Mouse (Mus musculus) ovary, postnatal 36 days (tissue): ENCODE measurements around the gene Txnrd2.

Experiments
- DNase-seq: peaks from one replicate; pipeline ENCODE4 v3.0.0; 2022; ENCODE audit warnings: low spot score, mixed read lengths

Gene Txnrd2

GRCm38 (mm10) chr16:18393595-18393994 lies 32.6 kb upstream of the Txnrd2 start:
- peak; percentile 2 for DNase-seq

- DNase-seq = no peak
Measured at GRCm38 (mm10) chr16:18394056-18394455, 32.1 kb upstream of the Txnrd2 start.

GRCm38 (mm10) chr16:18394777-18395619 lies 31.2 kb upstream of the Txnrd2 start:
- DNase-seq = no peak

- no peak for DNase-seq
Measured at GRCm38 (mm10) chr16:18395620-18396036, 30.6 kb upstream of the Txnrd2 start.

GRCm38 (mm10) chr16:18396201-18396600 lies 30.0 kb upstream of the Txnrd2 start:
- no peak for DNase-seq

- no peak for DNase-seq
Measured at GRCm38 (mm10) chr16:18396791-18397621, 29.2 kb upstream of the Txnrd2 start.

GRCm38 (mm10) chr16:18400028-18400427 lies 26.2 kb upstream of the Txnrd2 start:
- DNase-seq = no peak

- DNase-seq = peak; percentile 47
Measured at GRCm38 (mm10) chr16:18400472-18401216, 25.5 kb upstream of the Txnrd2 start.

- no peak for DNase-seq
Measured at GRCm38 (mm10) chr16:18403285-18403684, 22.9 kb upstream of the Txnrd2 start.

- DNase-seq = no peak
Measured at GRCm38 (mm10) chr16:18405091-18405854, 20.9 kb upstream of the Txnrd2 start.

GRCm38 (mm10) chr16:18405876-18406275 lies 20.3 kb upstream of the Txnrd2 start:
- no peak for DNase-seq

GRCm38 (mm10) chr16:18406293-18406692 lies 19.9 kb upstream of the Txnrd2 start:
- peak; percentile 53 for DNase-seq

- no peak for DNase-seq
Measured at GRCm38 (mm10) chr16:18407912-18408311, 18.3 kb upstream of the Txnrd2 start.

GRCm38 (mm10) chr16:18409776-18410175 lies 16.4 kb upstream of the Txnrd2 start:
- no peak for DNase-seq

GRCm38 (mm10) chr16:18410418-18410817 lies 15.8 kb upstream of the Txnrd2 start:
- DNase-seq = no peak

GRCm38 (mm10) chr16:18411026-18411649 lies 15.0 kb upstream of the Txnrd2 start:
- DNase-seq = no peak

GRCm38 (mm10) chr16:18411802-18412476 lies 14.2 kb upstream of the Txnrd2 start:
- peak; percentile 46 for DNase-seq

GRCm38 (mm10) chr16:18413032-18413816 lies 13.0 kb upstream of the Txnrd2 start:
- DNase-seq = no peak

GRCm38 (mm10) chr16:18416094-18416761 lies 10.0 kb upstream of the Txnrd2 start:
- DNase-seq = no peak
